Mouse (Mus musculus) erythroid progenitor cell, adult 5-6 weeks (primary cell): Measurements from ENCODE around the gene Trak2. TPM values are rescaled to one million over a fixed set of nuclear protein-coding genes. Genes with fewer than 3 reads are reported as not detected.
A peak's percentile ranks its signal among the peaks of the same experiment; 100 is the strongest.
"Not testable (repeated sequence)": the region's sequence is repeated elsewhere in the genome, so short reads cannot be mapped to it uniquely, and the experiment has no call there.

Source experiments
- ATAC-seq: replicated peaks from 2 replicates; pipeline ENCODE4 v1.8.0; 2016; ENCODE audit warnings: moderate number of reproducible peaks, mild to moderate bottlenecking, moderate TSS enrichment, inconsistent platforms; ENCODE audit not compliant: poor library complexity, low FRiP score, severe bottlenecking
- total RNA-seq, 2 experiments: library from RNA; stranded (forward) in 1 of 2; stranded (reverse) in 1 of 2; fragments of 150-400 nt in 1 of 2; fragments of 186-747, 209-891 nt in 1 of 2; gene quantifications; 2 replicates each; pipeline versions ENCODE4 v1.2.3 to v1.2.4; 2015 to 2017; ENCODE audit warnings: low replicate concordance in 2 of 2

The Trak2 gene
- total RNA-seq, 2 experiments from 2014 or later = 520 to 558 TPM

DNA sequence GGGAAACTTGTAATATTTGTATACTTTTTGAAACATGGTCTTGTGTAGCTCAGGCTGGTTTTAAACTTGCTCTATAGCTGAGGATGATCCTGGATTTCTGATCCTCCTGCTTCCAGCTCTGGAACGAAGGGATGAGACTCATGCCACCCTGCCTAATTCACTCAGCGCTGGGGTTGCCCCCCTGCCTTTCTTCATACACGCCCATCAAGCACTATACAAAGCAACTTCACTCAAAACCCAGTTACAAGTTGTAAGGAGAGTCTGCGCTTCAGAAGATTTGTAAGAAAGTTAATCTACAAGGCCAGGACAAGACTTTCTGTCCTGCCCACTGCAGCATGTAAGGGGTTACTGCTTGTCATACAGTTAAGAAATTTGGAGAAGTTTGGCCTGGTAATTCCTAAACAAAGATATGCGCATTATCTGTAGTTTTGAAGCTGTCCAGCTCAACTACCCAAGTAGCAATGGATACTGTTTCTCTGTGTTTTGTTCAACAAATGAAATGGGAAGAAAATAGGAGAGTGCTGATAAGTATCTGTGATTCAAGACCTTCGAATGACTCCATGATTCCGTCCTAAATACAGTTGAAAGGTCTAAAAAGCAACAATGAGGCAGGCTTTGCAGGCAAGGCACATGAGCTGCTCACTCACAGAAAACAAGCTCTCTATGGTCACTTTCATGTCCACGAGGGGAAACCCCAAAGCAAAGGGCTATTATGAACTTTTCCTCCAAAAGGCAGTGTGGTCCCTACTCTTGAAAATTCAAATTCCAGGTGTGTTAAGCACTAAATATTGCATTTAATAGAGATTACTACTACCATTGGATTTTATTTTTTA lies 18.4 kb downstream of the Trak2 start:
- ATAC-seq = peak; percentile 7; the same call in 1 of the 2 replicates

DNA sequence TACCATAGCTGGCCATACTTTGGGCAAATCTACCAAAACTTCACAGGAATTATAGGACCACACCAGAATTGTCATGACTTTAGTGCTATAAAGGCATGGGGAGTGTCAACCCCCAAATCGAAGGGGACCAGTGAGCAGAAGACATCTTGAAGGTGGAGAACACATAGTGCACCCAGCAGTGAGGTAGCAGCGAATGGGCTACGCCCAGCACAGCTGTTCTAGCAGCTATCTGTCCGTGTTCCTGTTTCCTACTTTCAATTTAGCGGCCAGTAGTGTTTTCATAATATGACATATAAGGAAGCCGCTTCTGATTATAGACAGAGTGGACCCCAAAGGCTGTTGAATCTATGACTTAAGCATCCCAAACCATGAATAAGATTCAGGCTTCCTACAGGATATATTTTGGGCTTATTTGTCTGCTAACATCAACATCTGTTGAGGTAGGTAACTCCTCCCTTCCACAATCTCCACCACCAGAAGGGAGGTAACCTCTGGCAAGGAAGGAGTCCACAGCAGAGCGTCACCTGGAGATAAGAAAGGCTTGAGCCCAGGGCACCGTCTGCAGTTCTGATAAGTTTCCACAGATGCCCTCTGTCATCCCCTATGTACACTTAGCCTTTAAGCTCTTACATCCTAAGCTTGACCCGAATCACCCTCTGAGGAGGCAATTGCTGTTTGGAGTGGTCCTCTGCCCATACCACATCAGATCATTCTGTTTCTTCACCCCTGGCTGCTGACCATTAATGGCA lies 19.4 kb downstream of the Trak2 start:
- ATAC-seq = peak; percentile 87

DNA sequence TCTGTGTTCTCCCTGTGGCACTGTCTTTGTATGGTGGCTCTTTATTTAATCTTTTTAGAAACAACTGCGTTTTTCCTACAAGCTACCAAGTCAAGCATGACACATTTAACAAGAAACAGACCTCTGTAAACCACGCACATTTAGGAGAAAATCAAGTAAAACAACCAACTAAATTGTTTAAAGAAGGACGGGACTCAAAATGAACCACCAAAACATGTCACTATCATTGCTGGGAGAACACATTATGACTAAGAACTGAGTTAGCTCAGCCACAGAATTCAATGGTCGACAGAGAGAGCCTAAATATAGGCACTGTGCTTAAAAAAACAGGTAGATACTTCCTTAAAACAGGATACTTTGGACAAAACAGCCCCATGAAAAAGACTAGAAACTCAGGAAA lies 20.2 kb downstream of the Trak2 start:
- no peak for ATAC-seq

DNA sequence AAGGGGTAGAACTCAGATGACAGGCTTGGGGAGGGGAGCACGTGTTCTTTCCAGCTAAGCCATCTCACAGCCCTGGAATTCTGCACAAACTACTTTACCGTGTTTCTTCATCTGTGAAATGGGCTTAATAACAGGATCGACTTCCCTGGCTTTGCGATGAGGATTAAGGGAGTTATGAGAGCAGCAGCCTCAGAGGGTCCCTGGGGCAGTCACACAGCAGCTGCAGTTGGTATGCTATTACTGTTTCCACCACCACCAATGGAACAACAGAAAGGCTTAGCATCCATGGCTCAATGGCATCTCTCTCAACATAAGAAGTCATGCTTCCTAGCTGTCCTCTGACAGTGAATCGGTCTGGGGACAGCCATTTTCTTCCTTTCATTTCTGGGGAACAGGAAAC lies 20.7 kb downstream of the Trak2 start:
- ATAC-seq = no peak

DNA sequence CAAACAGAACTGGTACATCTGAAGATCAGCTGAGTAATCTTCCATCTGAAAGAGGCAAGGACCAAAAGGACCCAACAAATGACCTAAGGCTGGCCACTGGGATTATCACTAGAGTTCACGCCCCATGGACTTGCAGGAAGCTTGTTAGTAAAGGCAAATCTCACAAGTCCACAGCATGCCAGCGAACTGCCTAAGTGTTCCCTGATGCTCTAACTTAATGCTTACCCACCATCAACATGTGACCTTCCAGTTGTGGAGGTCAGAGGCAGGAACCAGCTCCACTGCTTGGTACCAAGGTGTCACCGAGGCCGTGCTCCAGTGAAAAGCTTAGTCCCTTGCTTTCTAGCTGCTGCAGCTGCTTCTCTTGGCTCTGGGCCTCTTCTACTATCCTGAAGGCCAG lies 21.4 kb downstream of the Trak2 start:
- ATAC-seq = no peak

DNA sequence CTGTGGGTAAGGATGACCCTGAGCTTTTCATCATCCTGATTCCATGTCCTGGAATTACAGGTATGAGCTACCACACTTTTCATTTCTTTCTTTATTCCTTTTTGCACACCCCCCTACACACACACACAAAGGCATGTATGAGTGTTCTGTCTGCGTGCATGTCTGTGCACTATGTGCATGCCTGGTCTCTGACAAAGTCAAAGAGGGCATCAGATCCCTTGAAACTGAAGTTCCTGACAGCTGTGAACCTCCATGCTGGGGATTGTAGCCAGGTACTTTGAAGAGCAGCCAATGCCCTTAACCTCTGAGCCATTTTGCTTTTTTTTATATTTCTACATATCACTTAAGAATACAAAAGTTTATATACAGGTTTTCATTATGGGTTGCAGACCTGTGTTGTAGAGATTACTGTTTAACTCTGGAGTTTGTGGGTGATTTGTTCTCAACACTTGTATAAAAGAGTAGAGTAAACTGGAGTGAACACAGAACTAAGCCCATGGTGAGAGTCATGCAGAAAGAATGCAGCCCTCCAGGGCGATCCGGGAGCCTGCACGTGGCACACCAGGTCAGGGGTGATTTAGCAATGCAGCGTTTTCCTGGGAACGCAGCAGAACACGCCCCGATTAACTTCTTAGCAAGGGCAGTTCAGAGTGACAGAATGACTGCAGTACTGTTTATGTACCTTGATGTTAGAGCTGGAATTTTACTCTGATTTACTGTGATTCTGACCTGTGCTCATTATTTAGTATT lies 22.2 kb downstream of the Trak2 start:
- ATAC-seq = no peak

DNA sequence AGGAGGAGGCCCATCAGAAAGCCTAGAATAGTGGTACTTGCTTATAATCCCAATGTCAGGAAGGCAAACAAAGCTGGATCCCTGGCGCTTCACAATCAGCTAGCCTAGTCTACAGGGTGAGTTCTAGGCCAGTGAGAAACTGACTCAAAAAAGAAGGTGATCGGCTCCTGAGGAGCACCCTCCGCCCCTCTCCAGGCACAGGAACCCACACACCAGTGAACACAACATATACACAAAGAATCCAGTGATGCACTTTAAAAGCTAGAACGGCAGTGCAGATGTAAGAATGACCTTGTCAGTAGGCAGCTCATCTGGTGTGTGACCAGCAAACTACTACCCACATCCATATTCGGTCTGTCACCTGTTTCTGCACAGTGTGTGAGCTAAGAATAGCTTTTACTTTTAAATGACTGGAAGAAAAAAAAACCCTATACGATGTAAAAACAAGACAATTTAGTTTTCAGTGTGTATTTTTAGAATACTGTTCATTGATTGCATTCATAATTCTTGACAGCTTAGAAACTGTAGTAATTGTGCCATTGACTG lies 23.6 kb downstream of the Trak2 start:
- ATAC-seq = no peak

DNA sequence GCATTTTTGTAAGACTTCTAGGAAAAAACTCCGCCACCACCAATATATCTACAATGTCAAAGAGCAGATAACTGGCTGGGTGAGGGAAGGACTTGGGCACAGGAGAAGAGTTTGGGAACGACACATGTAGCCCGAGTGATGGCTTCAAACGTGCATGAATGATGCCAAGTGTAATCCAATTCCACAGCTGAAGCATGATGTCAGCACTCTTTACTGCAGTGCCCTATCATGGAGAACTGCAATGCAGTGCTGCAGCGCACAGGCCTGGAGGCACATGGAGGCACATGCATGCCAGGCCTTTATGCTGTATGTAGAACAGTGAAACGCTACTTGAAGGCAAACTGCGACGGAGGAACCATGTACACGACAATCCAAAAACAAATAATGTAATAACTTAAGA lies 26.5 kb downstream of the Trak2 start:
- no peak; the same call in 1 of the 2 replicates for ATAC-seq

DNA sequence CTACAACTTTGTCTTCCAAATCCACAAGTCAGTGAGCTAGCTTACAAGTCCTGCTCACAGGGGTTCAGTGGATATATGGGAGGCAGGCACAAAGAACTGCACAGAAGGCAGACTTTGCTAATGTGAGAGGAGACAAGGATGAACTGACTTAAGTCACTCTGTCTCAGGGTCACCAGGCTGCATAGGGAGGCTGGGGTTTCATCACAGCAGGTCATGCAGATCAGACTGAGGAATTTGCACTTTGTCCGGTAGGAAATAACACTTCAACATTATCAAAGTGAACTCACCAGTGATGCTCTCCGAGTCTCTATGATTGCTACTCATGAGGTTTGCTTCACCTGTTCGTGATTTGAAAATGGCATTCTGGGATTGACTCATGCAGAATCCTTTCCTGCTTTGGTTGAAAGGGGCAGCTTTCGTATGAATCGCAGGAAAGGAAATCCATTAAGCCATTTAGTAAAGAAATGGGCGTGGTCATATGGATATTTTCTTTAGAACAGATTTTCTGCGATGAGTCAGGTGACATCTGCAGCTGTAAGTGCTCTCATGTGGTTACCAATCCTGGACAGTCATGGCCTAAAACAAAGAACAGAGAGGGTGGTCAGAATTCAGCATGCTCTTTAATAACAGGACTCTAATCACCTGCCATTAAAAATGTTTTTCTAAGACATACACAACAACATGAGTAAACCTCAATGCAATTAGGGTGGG lies 27.1 kb downstream of the Trak2 start:
- ATAC-seq = no peak

DNA sequence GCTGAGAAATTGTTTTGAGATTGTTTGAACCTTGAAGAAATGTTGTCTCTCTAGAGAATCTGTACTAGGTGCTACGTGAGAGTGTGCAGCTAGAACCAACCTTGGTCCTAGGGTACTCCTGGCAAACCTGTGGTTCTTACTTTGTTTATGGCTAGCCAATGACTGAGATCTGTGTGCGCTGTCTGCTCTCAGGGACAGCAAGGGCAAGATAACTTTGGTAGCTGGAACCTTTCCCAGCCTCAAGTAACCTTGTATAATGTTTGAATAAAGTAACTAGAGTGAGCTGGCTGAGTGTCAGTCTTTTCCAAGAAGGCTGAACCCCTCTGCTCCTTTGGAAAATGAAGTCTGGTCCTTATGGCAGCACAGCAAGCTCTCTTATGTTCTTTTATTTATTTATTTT lies 27.7 kb downstream of the Trak2 start:
- no peak for ATAC-seq

DNA sequence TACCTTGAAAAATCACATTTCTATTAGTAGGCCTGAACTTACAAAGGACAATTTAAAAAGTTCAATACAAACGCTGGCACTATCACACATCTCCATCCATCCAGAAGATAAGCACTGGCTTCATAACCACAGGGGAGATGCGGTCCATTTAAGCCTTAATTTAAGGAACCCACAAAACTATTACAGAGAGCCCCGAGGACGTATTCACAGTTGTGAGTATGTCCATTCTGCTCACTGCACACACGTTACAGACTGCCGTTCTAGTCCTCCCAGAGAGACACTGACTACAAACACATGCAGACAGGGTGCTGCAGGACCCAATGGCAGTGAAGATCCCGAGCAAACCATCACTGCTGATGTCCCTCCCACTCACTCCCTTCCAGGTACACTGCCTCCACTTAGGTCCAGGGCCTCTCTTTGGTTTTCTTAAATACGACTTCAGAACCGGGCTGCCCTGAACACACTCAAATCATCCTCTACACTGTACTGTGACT lies 35.6 kb downstream of the Trak2 start:
- ATAC-seq = peak; percentile 59

DNA sequence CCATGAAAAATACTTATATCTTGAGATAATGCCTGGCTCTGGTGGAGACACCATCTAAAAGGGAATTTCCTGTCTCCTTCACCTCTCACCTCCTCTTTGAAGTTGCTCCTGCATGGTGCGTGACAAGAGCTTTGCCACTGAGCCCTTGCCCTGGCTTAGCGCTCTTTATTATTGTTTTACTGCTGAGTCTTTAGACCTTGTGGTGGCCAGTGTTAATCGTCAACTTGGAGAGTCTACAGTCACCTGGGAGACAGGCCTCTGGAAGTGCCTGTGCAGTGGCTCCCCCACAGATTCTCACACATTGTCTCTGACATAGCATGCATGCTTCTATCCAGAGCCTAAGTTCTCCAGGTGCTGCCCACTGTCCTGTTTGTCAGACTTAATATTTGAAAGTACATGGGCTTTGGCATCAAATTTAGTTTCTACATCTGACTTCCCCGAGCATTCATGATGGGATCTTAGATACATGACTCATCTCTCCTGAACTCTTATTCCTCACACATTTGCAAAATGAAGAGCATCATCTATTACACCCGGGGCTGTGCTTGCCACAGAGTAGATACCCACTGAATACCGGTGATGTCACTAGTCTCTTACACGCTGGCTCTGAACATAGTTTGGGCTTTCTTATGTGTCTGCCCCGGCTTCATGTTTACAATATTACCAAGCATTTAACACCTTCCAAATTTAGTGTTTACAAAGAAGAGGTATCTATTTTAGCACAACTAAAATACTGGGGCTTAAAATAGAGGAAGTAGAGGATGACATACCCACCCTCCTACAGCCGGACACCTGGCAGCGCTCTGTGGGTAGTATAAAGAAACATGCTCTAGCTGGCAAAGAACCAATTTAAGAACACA lies 36.3 kb downstream of the Trak2 start:
- no peak for ATAC-seq

DNA sequence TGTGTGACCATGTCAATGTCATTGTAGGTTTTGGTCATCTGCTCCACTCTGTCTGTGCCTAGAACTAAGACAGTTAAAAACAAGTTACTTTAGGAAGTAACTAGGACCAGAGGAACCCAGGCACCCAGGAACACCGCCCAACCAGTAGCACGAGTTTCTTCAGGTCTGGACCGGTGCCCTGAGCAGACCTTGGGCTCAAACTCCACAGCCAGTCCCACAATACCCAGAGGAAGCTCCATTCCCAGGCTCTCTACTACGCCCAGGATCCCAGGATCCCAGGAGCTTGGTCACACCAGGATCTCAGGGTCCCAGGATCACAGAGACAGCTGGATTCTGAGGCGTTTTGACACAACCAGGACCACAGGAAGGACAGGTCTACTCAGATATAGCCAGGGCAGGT lies 46.6 kb downstream of the Trak2 start:
- no peak for ATAC-seq

DNA sequence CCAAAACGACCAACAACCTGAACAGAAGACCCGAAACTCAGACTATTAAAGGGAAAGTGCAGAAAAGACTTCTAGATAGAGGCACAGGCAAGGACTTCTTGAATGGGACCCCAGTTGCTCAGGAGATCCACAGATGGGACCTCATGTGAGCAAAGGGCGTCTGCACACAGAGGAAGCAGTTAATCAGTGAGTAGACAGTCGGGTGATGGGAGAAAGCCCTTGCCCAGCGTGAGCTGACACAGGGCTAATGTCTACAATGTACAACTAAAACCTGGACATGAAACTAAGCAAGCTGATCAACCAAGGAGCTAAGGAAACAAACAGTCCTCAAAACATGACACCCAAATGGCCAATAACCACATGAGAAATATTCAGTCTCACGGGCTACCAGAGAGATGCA lies 55.7 kb downstream of the Trak2 start:
- no peak for ATAC-seq

DNA sequence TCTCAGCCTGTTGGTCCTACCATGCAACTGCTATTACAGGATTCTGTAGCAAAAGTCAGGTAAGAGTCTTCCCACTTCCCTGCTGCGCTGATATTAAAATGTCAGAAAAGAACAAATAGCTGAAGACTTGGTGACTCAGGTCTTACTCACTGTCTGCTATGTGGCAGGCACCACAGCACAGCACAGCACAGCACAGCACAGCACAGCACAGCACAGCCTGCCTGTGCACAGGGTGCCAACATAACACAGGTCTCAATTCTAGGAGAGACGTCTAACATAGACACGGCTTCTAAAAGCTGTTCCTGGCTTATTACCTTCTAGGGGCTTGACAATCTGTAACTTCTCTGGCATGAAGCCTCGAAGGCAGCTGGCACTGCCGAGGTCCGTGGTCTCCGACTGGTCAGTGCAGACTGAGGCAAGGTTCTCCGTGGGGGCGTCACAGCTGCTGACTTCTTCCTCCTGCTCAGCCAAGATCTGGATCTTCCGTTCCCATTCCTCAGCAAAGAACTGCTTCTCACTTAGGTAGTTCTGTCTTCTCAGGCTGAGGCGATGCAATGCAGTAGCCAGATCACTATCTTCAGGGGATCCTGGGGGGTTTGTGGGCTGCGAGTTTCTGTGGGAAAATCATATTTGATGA lies 63.5 kb downstream of the Trak2 start:
- no peak for ATAC-seq

DNA sequence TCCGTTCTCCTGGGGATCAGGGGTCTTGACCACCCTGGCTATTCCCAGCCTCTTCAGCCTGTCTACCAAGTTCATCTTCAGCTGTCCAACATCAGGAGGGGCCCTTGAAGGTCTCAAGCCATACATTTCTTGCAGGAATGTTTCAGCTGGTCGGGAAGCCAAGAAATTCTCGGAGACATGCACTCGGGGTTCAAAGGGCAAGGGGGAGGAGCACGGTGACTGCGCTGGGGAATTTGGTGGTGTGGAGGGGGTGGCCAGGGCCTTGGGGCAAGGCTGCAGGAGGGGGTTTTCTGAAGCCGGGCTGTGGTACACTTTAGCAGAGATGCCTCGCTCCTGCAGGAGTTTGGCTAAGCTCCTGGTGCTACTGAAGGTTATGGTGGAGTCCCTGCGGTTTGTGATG lies 69.5 kb downstream of the Trak2 start:
- peak; percentile 32; the same call in 1 of the 2 replicates for ATAC-seq

DNA sequence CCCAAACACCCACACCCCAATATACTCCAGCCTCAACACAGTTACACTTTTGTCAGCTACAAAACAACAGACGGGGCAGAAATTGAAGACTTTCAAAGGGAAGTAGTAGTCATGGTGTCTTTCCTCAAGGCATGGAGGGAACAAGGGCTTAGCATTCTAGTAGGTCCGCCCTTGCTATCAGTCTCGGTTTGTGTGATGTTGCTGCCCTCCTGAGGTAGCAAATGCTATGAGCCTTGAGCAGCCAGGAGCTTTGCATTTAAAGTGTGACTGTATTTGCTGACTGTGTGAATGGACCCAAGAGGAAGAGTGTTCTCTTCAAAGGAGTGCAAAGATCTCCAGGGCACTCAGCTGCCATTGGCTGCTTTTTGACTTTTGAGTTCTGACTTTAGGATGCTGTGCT lies 75.7 kb downstream of the Trak2 start:
- peak; percentile 58 for ATAC-seq

DNA sequence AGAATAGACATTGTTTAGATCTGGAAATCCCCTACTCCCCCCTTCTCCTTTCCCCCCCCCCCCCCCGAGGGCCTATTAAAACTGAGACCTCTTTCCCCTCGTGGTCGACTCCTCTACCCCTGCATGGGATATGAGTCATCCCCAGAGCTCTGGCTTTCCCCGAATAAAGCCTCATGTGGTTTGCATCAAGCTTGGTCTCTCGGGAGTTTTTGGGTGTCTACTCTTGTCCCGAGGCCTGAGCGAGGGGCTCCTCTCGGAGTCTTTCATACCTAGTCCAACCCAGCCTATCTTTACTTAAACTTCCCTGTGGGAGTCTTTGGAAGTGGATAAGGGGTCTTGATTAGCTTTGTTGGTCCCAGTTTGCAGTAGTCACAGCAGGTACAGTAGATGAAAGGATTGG lies 80.8 kb downstream of the Trak2 start:
- not testable (repeated sequence) for ATAC-seq
